Mouse (Mus musculus): ENCODE measurements around the gene Gm6268. TPM values are rescaled to one million over a fixed set of nuclear protein-coding genes. Genes with fewer than 3 reads are reported as not detected.
A peak's percentile ranks its signal among the peaks of the same experiment; 100 is the strongest.

Gene Gm6268
- total RNA-seq (2021): not detected
- long read RNA-seq, experiment 1: 0 reads
- long read RNA-seq, experiment 2: 0 reads

DNA sequence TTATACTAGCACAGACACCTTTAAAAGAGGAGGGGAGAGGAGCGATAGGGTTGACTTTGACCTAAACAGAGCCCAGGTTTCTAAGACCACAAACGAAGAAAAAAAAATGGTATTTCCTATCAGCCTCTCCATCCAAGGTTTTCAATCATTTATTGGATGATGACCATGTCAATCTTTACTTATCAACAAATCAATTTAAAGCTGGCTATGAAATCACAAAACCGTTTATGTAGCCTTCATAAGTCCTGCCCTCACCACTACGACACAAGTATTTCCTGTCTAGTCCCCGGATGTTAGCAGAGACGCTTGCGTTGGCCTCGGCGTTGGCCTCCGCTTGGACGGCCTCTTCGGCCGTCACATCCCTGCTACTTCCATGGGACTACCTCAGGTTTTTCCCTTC is at the start of gene Gm6268:
TSS of gene Gm6268 (plus strand) at position 301 of the 400 bp plus-strand sequence.
- DNase-seq (ENCODE audit: extremely low spot score in 1 of 2, low spot score in 2 of 2): no peak
- no peak within 1 kb of the TSS for H3K4me3 ChIP-seq
- no peak within 1 kb of the TSS for H3K27ac ChIP-seq
- intact Hi-C loops (cut with DNase I): no loop called here
- TF ChIP-seq CTCF (IDR thresholded peaks at IDR 0.05): no peak

DNA sequence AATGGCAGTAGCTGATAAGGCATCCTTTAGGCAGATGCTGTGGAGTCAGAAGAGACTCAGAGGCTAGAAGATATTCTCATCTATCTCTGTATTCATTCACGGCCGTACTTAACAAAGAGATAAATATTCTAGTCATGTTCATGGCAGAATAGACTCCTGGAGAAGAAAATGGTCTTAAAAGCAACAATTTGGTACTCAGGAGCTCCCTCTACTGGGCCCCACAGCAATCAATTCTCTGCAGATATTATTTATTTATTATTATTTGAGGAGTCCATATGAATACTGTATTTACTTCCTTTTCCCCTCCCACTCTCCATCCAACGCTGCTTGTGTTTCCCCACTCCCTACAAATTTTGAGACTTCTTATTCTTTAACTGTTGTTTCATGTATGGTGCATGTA is 48.6 kb upstream of the Gm6268 start:
- no peak overlapping the region for H3K27ac ChIP-seq
- TF ChIP-seq CTCF (IDR thresholded peaks at IDR 0.05): peak; percentile 61
- DNase-seq (ENCODE audit: extremely low spot score in 1 of 2, low spot score in 2 of 2): peak; percentile 13
- no peak overlapping the region for H3K4me3 ChIP-seq
- intact Hi-C loops (cut with DNase I): no loop called here

- Histone ChIP-seq H3K4me3 (no peak overlapping the region), H3K27ac (no peak overlapping the region)
- TF ChIP-seq CTCF (IDR thresholded peaks at IDR 0.05): no peak
- DNase-seq (ENCODE audit: extremely low spot score in 1 of 2, low spot score in 2 of 2): no peak
- intact Hi-C loops (cut with DNase I): no loop called here
Measured at GRCm38 (mm10) chrX:36385340-36385739, 15.7 kb upstream of the Gm6268 start.

GRCm38 (mm10) chrX:36389971-36390370 is 11.1 kb upstream of the Gm6268 start:
- intact Hi-C loops (cut with DNase I): loop anchor here (1.0 to 5.0 kb wide), 2 partner anchors 63 to 79 kb away; partner anchors contain the start of gene Lonrf3
- TF ChIP-seq CTCF (IDR thresholded peaks at IDR 0.05): no peak
- H3K27ac ChIP-seq: 0 out of 2 replicates have a peak overlapping the region, but pooled peaks have one; percentile 24

GRCm38 (mm10) chrX:36390503-36390902 is 10.6 kb upstream of the Gm6268 start:
- H3K4me3 ChIP-seq: no peak overlapping the region
- H3K27ac ChIP-seq: no peak overlapping the region
- no peak for TF ChIP-seq CTCF (IDR thresholded peaks at IDR 0.05)
- intact Hi-C loops (cut with DNase I): loop anchor here (1.0 to 5.0 kb wide), 2 partner anchors 63 to 79 kb away; partner anchors contain the start of gene Lonrf3
- DNase-seq (ENCODE audit: extremely low spot score in 1 of 2, low spot score in 2 of 2): no peak

More at GRCm38 (mm10) chrX:36389971-36390370, 11.1 kb upstream of the Gm6268 start:
- no peak overlapping the region for H3K4me3 ChIP-seq
- peak; percentile 24 to 45 for DNase-seq (ENCODE audit: extremely low spot score in 1 of 2, low spot score in 2 of 2)

GRCm38 (mm10) chrX:36392672-36393071 is 8.4 kb upstream of the Gm6268 start:
- intact Hi-C loops (cut with DNase I): loop anchor here (1.0 to 5.0 kb wide), 2 partner anchors 65 to 166 kb away; partner anchors contain the start of gene Lonrf3
- peak in 1 of 2 experiments; percentile 24 for DNase-seq (ENCODE audit: extremely low spot score in 1 of 2, low spot score in 2 of 2)
- no peak overlapping the region for H3K4me3 ChIP-seq
- H3K27ac ChIP-seq: no peak overlapping the region
- TF ChIP-seq CTCF (IDR thresholded peaks at IDR 0.05): no peak

DNA sequence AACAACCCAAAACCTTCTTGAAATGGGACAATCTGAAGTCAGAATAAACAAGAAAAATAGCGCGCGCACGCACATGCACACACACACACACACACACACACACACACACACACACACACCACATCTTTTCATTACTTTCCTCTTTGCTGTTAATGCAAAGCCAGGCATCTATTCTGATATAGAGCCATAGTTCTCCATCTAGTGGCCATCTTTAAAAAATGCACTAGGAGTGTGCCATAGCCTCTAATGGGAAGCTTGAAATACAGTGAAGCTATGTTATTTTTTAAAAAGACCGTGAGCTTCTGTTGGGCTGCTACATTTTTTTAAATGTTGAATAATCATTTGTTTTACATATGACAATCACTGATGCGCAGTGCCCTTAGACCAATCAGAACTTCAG is 7.8 kb upstream of the Gm6268 start:
- Histone ChIP-seq H3K4me3 (no peak overlapping the region), H3K27ac (no peak overlapping the region)
- TF ChIP-seq CTCF (IDR thresholded peaks at IDR 0.05): peak; percentile 56
- intact Hi-C loops (cut with DNase I): loop anchor here (1.0 to 5.0 kb wide), 2 partner anchors 66 to 167 kb away; partner anchors contain the start of gene Lonrf3
- no peak for DNase-seq (ENCODE audit: extremely low spot score in 1 of 2, low spot score in 2 of 2)

DNA sequence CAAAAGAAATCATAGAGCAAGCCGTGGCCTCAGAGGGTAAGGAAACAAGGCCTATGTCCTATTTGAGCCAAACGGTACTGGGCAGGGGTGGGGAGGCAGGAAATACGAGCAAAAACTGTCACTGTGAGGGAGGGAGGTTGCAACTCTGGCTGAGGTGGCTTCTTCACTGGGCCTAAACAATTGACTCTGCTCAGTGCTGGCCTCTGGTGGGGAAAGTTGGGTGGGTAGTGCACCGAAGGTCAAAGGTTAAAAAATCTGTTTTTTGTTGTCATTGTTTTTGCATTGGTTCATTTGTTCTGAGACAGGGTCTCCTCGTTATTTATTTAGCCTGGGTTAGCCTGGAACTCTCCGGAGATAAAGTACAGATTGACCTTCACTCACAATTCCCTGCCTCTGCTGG is 1.2 kb downstream of the Gm6268 start:
- intact Hi-C loops (cut with DNase I): no loop called here

GRCm38 (mm10) chrX:36419153-36419552 is 18.1 kb downstream of the Gm6268 start:
- Histone ChIP-seq H3K4me3 (no peak overlapping the region), H3K27ac (no peak overlapping the region)
- intact Hi-C loops (cut with DNase I): no loop called here
- no peak for TF ChIP-seq CTCF (IDR thresholded peaks at IDR 0.05)
- no peak for DNase-seq (ENCODE audit: extremely low spot score in 1 of 2, low spot score in 2 of 2)

More for the DNA sequence above, 1.2 kb downstream of the Gm6268 start:
- DNase-seq (ENCODE audit: extremely low spot score in 1 of 2, low spot score in 2 of 2): no peak
- Histone ChIP-seq H3K4me3 (no peak overlapping the region), H3K27ac (no peak overlapping the region)
- TF ChIP-seq CTCF (IDR thresholded peaks at IDR 0.05): peak; percentile 29

DNA sequence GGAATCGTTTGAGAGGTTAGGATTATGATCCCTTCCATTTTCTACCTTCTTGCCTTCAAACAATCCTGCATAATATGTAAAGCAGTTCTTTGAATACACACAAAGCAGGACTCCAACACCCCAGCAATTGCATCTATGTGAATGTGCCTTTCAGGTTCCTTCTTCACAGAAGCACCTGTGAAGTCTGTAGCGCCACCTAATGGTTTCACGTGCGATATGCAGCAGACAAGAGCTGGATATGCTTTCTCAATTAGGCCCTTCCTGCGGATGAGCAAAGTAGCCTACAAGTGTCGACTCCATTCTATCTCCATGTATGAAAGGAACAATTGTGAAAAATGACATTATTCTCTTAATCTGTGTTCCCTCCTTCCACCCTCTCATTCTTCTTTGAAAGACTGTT is 33.9 kb downstream of the Gm6268 start:
- Histone ChIP-seq H3K4me3 (no peak overlapping the region), H3K27ac (no peak overlapping the region)
- intact Hi-C loops (cut with DNase I): no loop called here
- TF ChIP-seq CTCF (IDR thresholded peaks at IDR 0.05): peak; percentile 42
- DNase-seq (ENCODE audit: extremely low spot score in 1 of 2, low spot score in 2 of 2): no peak

GRCm38 (mm10) chrX:36437932-36438331 is 36.9 kb downstream of the Gm6268 start:
- intact Hi-C loops (cut with DNase I): no loop called here
- TF ChIP-seq CTCF (IDR thresholded peaks at IDR 0.05): no peak

More at GRCm38 (mm10) chrX:36437932-36438331, 36.9 kb downstream of the Gm6268 start:
- Histone ChIP-seq H3K27ac (no peak overlapping the region), H3K4me3 (no peak overlapping the region)
- no peak for DNase-seq (ENCODE audit: extremely low spot score in 1 of 2, low spot score in 2 of 2)

Small RNA genes within 50 kb of the gene (microRNA-seq; reads per million reads assigned to microRNA genes)
- 0 reads per million in 2 experiments for gene Gm44485

Other genes with a start within 250 kb of the Gm6268 start
- gene Zcchc12, start 205.4 kb upstream of the Gm6268 start, total RNA-seq (2021): 10 to 100 TPM; 55.3 to 72.1 TPM
- 10 to 100 TPM; 15.8 to 20.4 TPM for gene Lonrf3, start 72.9 kb upstream of the Gm6268 start, total RNA-seq (2021)
- not detected for gene Gm14569, start 90.5 kb downstream of the Gm6268 start, total RNA-seq (2021)
- 100 to 1,000 TPM; 281 to 282 TPM for gene Pgrmc1, start 196.9 kb downstream of the Gm6268 start, total RNA-seq (2021)
- gene Akap17b, start 244.1 kb downstream of the Gm6268 start, total RNA-seq (2021): 10 to 100 TPM; 12.3 to 13.1 TPM

Measured in left cerebral cortex, adult 2 months (tissue).